ENCODE assay signal across 10 mouse cellular contexts in the genomic region with DNA sequence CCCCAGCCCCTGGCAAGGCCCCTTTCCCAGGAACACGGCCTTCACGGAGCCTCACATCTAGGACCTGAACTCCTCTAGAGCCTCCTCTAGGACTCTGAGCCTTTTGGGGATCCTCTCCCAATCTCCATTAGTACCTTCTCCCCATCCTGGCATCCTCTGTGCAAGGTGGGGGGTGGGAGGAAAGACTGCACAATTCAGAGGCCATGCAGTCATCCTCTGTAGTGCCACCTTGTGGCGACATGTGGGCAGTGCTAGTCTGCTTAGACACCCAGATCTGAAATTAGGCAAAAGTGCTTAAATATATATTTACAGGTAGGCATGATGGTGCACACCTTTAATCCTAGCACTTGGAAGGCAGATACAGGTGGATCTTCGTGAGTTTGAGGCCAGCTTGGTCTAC. TPM values are rescaled to one million over a fixed set of nuclear protein-coding genes. Genes with fewer than 3 reads are reported as not detected.
DNase-seq lines count a peak whose midpoint lies in the region; ATAC-seq lines count a peak whose summit lies in the region.
"Had no signal": no experiment of that assay in that cellular context is flagged by ENCODE, and none has a peak within 500 bp of the region (broad histone marks: within the 10 kb centered on the region; RNA-seq: fewer than 3 reads in every experiment).

No protein-coding gene starts in this region.

- peaks cover 43% of the 10 kb centered on the region for H3K27me3 ChIP-seq in heart, embryonic 12.5 days (replicated peaks)
- H3K27me3 ChIP-seq in embryonic facial prominence, embryonic 10.5 days (replicated peaks; ENCODE audit: low read depth, poor library complexity, severe bottlenecking): peaks cover 27% of the 10 kb centered on the region

- no peaks in the 10 kb centered on the region for H3K9me3 ChIP-seq in heart, embryonic 12.5 days (replicated peaks)
- no peaks in the 10 kb centered on the region for H3K9me3 ChIP-seq in embryonic facial prominence, embryonic 10.5 days
- H3K9me3 ChIP-seq: embryonic facial prominence, embryonic 15.5 days had no signal

- no peak overlapping the region for H3K9ac ChIP-seq in heart, embryonic 12.5 days
- H3K9ac ChIP-seq: embryonic facial prominence, embryonic 15.5 days had no signal

- ATAC-seq in heart, embryonic 12.5 days (ENCODE audit: insufficient number of reproducible peaks, low FRiP score): no peak
- peak; percentile 45; the same call in 1 of the 2 replicates for ATAC-seq in megakaryocyte-erythroid progenitor cell, adult 5-6 weeks (replicated peaks; ENCODE audit: low FRiP score, low TSS enrichment, poor library complexity, severe bottlenecking)

- DNase-seq in heart, postnatal 10 days: peak; percentile 30 to 60
- peak; percentile 40 for DNase-seq in CD4-positive helper T cell, adult 2 months (ENCODE audit: low read depth, low spot score)
- peak; percentile 37 for DNase-seq in adrenal gland, postnatal 14 days
- peak; percentile 61 for DNase-seq in embryonic facial prominence, embryonic 10.5 days (ENCODE audit: low spot score)
- peak; percentile 48 for DNase-seq in layer of hippocampus, adult 9-11 months
- peak; percentile 77 for DNase-seq in thymus, postnatal 4 days

- H3K4me2 ChIP-seq in heart, embryonic 12.5 days: no peak overlapping the region
- H3K4me2 ChIP-seq: embryonic facial prominence, embryonic 15.5 days had no signal

- WGBS in heart, embryonic 12.5 days: 48% methylated on average over 4 of the region's 4 CpGs
- WGBS in embryonic facial prominence, embryonic 10.5 days: 46% methylated on average over 4 of the region's 4 CpGs

- intact Hi-C loops in heart, postnatal 10 days (cut with DNase I): no loop called here

- no peaks in the 10 kb centered on the region for H3K36me3 ChIP-seq in heart, embryonic 12.5 days
- no peaks in the 10 kb centered on the region for H3K36me3 ChIP-seq in embryonic facial prominence, embryonic 10.5 days (replicated peaks)
- H3K36me3 ChIP-seq: embryonic facial prominence, embryonic 15.5 days had no signal

- H3K4me3 ChIP-seq in heart, embryonic 12.5 days: no peak overlapping the region
- no peak overlapping the region for H3K4me3 ChIP-seq in embryonic facial prominence, embryonic 10.5 days
- H3K4me3 ChIP-seq: embryonic facial prominence, embryonic 15.5 days had no signal

- H3K4me1 ChIP-seq in heart, embryonic 12.5 days (replicated peaks): peaks cover 20% of the 10 kb centered on the region
- H3K4me1 ChIP-seq in embryonic facial prominence, embryonic 10.5 days: peaks cover 22% of the 10 kb centered on the region

- no peak overlapping the region for H3K27ac ChIP-seq in heart, embryonic 12.5 days (ENCODE audit: poor library complexity, severe bottlenecking)
- H3K27ac ChIP-seq in embryonic facial prominence, embryonic 10.5 days (replicated peaks): no peak overlapping the region
- H3K27ac ChIP-seq: embryonic facial prominence, embryonic 15.5 days had no signal

RNA-seq across cellular contexts. Expression of a gene that starts 15.0 kb away (rescaled TPM):
- not detected for total RNA-seq in heart, postnatal 10 days (2021)
- not detected in 2 replicates for polyA plus RNA-seq in heart, embryonic 12.5 days (2016; fragmentation: Nextera tagmentation; extraction: Ambion mirVana)
- not detected in 2 replicates for total RNA-seq in adrenal gland, postnatal 14 days (2021)
- polyA plus RNA-seq in embryonic facial prominence, embryonic 10.5 days (2016; fragmentation: Nextera tagmentation; extraction: Ambion mirVana): 1.2 and 1.9 TPM in 2 replicates
- total RNA-seq in megakaryocyte-erythroid progenitor cell, adult 5-6 weeks (2014; fragmentation: Nextera tagmentation): not detected in 2 replicates
- not detected in 2 replicates for total RNA-seq in megakaryocyte-erythroid progenitor cell, adult 5-6 weeks (2017)
- polyA plus RNA-seq: embryonic facial prominence, embryonic 15.5 days; liver, embryonic 16.5 days had no signal
